Mouse (Mus musculus): ENCODE measurements at regions not wholly inside any gene's neighbourhood (a gene's known extent, or its start where the extent isn't known, plus 50 kb on each side); places are given as distances from the start of the nearest gene placed in this dataset.
A peak's percentile ranks its signal among the peaks of the same experiment; 100 is the strongest.

GRCm38 (mm10) chr10:84024901-84025300 is 302.2 kb downstream of the 1500009L16Rik start:
- ATAC-seq (ENCODE audit: low TSS enrichment), result no peak

GRCm38 (mm10) chr10:84026798-84027197 is 304.1 kb downstream of the 1500009L16Rik start:
- peak; percentile 69 for ATAC-seq (ENCODE audit: low TSS enrichment)

GRCm38 (mm10) chr10:84036131-84036877 is 313.6 kb downstream of the 1500009L16Rik start:
- no peak for ATAC-seq (ENCODE audit: low TSS enrichment)

- peak; percentile 67; the same call in 1 of the 2 replicates for ATAC-seq (ENCODE audit: low TSS enrichment)
These were observed 326.0 kb downstream of the 1500009L16Rik start for GRCm38 (mm10) chr10:84048706-84049105.

GRCm38 (mm10) chr10:84052696-84053095 is 330.0 kb downstream of the 1500009L16Rik start:
- ATAC-seq (ENCODE audit: low TSS enrichment), result no peak

- peak; percentile 69; the same call in 1 of the 2 replicates for ATAC-seq (ENCODE audit: low TSS enrichment)
These were observed 332.1 kb downstream of the 1500009L16Rik start for GRCm38 (mm10) chr10:84054551-84055336.

- no peak for ATAC-seq (ENCODE audit: low TSS enrichment)
These were observed 332.9 kb downstream of the 1500009L16Rik start for GRCm38 (mm10) chr10:84055402-84056167.

GRCm38 (mm10) chr10:84056323-84057169 is 333.9 kb downstream of the 1500009L16Rik start:
- ATAC-seq (ENCODE audit: low TSS enrichment), result no peak

GRCm38 (mm10) chr10:84058301-84058700 is 335.6 kb downstream of the 1500009L16Rik start:
- ATAC-seq (ENCODE audit: low TSS enrichment), result no peak

- ATAC-seq (ENCODE audit: low TSS enrichment), result no peak
These were observed 337.2 kb downstream of the 1500009L16Rik start for GRCm38 (mm10) chr10:84059646-84060491.

GRCm38 (mm10) chr10:84060492-84061218 is 338.0 kb downstream of the 1500009L16Rik start:
- peak; percentile 72 for ATAC-seq (ENCODE audit: low TSS enrichment)

GRCm38 (mm10) chr10:84067052-84067650 is 344.5 kb downstream of the 1500009L16Rik start:
- no peak for ATAC-seq (ENCODE audit: low TSS enrichment)

GRCm38 (mm10) chr10:84069806-84070205 is 347.1 kb downstream of the 1500009L16Rik start:
- no peak for ATAC-seq (ENCODE audit: low TSS enrichment)

GRCm38 (mm10) chr10:84072866-84073483 is 350.3 kb downstream of the 1500009L16Rik start:
- no peak for ATAC-seq (ENCODE audit: low TSS enrichment)

GRCm38 (mm10) chr10:84075581-84075980 is 352.9 kb downstream of the 1500009L16Rik start:
- ATAC-seq (ENCODE audit: low TSS enrichment), result no peak

- ATAC-seq (ENCODE audit: low TSS enrichment), result no peak
These were observed 357.6 kb downstream of the 1500009L16Rik start for GRCm38 (mm10) chr10:84080236-84080635.

GRCm38 (mm10) chr10:84081673-84082072 is 358.7 kb downstream of the Nuak1 start:
- no peak for ATAC-seq (ENCODE audit: low TSS enrichment)

GRCm38 (mm10) chr10:84087528-84087927 is 352.9 kb downstream of the Nuak1 start:
- no peak for ATAC-seq (ENCODE audit: low TSS enrichment)

GRCm38 (mm10) chr10:84087929-84088328 is 352.5 kb downstream of the Nuak1 start:
- ATAC-seq (ENCODE audit: low TSS enrichment), result no peak

Data from frontal cortex, adult (tissue).